23 mouse cellular contexts compared by ENCODE assay signal in the genomic region with DNA sequence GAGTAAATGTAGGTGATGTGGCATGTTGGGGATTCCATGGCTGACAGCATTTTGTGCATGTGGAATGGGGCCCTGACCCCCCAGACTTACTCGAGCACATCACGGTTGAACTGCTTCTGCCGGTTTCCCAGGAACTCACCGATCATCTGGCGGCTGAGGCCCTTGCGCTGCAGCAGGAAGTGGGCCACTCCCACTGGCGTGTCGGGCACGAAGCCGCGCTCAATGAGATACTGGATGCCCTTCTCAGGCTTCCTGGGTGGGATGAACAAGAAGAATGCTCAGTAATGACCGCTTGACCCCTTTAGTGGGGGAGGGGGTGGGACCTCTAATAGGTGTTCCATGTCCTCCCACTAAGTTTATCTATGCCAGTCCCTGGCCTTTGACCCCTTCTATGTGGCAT.
DNase-seq lines count a peak whose midpoint lies in the region; ATAC-seq and TF ChIP-seq lines count a peak whose summit lies in the region.
"Had no signal": no experiment of that assay in that cellular context is flagged by ENCODE, and none has a peak within 500 bp of the region (broad histone marks: within the 10 kb centered on the region; RNA-seq: fewer than 3 reads in every experiment).

No protein-coding gene starts in this region.

- WGBS in heart, embryonic 10.5 days = 81% methylated on average over 12 of the region's 12 CpGs
- WGBS in forebrain, postnatal 0 days = 87% methylated on average over 12 of the region's 12 CpGs

- intact Hi-C loops in heart, postnatal 25 days (cut with DNase I) = loop anchor here (2.0 kb wide), 1 partner anchor 40 kb away; no protein-coding TSS in a partner anchor

- ATAC-seq in forebrain, postnatal 0 days = no peak
- ATAC-seq: activated CD4-positive, CD25-positive, alpha-beta regulatory T cell, adult 4 months; forebrain, embryonic 16.5 days; hindbrain, postnatal 0 days; Patski had no signal

- H3K4me3 ChIP-seq in heart, embryonic 10.5 days = no peak overlapping the region
- no peak overlapping the region for H3K4me3 ChIP-seq in forebrain, postnatal 0 days (ENCODE audit: low read depth, low read length)
- H3K4me3 ChIP-seq: embryonic facial prominence, embryonic 13.5 days; forebrain, embryonic 12.5 days; heart, embryonic 15.5 days; hindbrain, embryonic 13.5 days had no signal

- H3K4me1 ChIP-seq in heart, embryonic 10.5 days = peaks cover 46% of the 10 kb centered on the region
- H3K4me1 ChIP-seq in forebrain, postnatal 0 days (ENCODE audit: insufficient read depth) = 0 out of 2 replicates have a peak, but pooled peaks cover 3% of the 10 kb centered on the region

- no peak for DNase-seq in heart, embryonic 10.5 days (ENCODE audit: low spot score)
- no peak for DNase-seq in heart, postnatal 25 days (ENCODE audit: low spot score)
- DNase-seq in kidney, postnatal 10 days = peak; percentile 37
- DNase-seq in kidney, adult 8-10 months = no peak
- peak; percentile 28 for DNase-seq in lung, postnatal 14 days
- DNase-seq in lung, postnatal 25 days (ENCODE audit: low spot score) = no peak
- no peak for DNase-seq in forebrain, postnatal 0 days
- DNase-seq: adrenal gland, postnatal 14 days; cerebellum, adult 18-20 months; cerebellum, adult 9-11 months; cerebellum, postnatal 36 days; gastrocnemius, postnatal 36 days; heart, adult 11 months had no signal

- H3K36me3 ChIP-seq in heart, embryonic 10.5 days = peaks cover 71% of the 10 kb centered on the region
- H3K36me3 ChIP-seq in forebrain, postnatal 0 days (ENCODE audit: insufficient read depth) = peaks cover 47% of the 10 kb centered on the region

- peak overlapping the region; percentile 36; the same call in 1 of the 2 replicates for H3K27ac ChIP-seq in heart, embryonic 10.5 days
- no peak overlapping the region for H3K27ac ChIP-seq in forebrain, postnatal 0 days (ENCODE audit: low read depth, low read length)
- H3K27ac ChIP-seq: embryonic facial prominence, embryonic 13.5 days; forebrain, embryonic 12.5 days; hindbrain, embryonic 13.5 days; hindbrain, postnatal 0 days had no signal

- no peaks in the 10 kb centered on the region for H3K9me3 ChIP-seq in heart, embryonic 10.5 days
- H3K9me3 ChIP-seq in forebrain, postnatal 0 days (ENCODE audit: low read length) = no peaks in the 10 kb centered on the region
- H3K9me3 ChIP-seq: embryonic facial prominence, embryonic 13.5 days; forebrain, embryonic 12.5 days; heart, embryonic 15.5 days; hindbrain, embryonic 13.5 days had no signal

- no peak overlapping the region for H3K9ac ChIP-seq in forebrain, postnatal 0 days
- H3K9ac ChIP-seq: embryonic facial prominence, embryonic 13.5 days; forebrain, embryonic 12.5 days; heart, embryonic 15.5 days; hindbrain, embryonic 13.5 days had no signal

- H3K27me3 ChIP-seq in heart, embryonic 10.5 days (ENCODE audit: insufficient read depth, poor library complexity, severe bottlenecking) = no peaks in the 10 kb centered on the region
- no peaks in the 10 kb centered on the region for H3K27me3 ChIP-seq in forebrain, postnatal 0 days (ENCODE audit: insufficient read depth, low read length)
- H3K27me3 ChIP-seq: CH12.LX; embryonic facial prominence, embryonic 13.5 days; forebrain, embryonic 12.5 days; heart, embryonic 15.5 days; hindbrain, embryonic 13.5 days; Patski had no signal

- H3K4me2 ChIP-seq in forebrain, postnatal 0 days (ENCODE audit: low read depth) = no peak overlapping the region
- H3K4me2 ChIP-seq: embryonic facial prominence, embryonic 13.5 days; forebrain, embryonic 12.5 days; heart, embryonic 11.5 days; heart, embryonic 15.5 days; hindbrain, embryonic 13.5 days had no signal

- TF ChIP-seq CTCF in forebrain, postnatal 0 days (IDR thresholded peaks at IDR 0.05; ENCODE audit: low read depth) = no peak

Comparison
In these comparisons a context has a peak if more than half of its experiments do, and no peak if none do; other contexts are left out.
1. DNase-seq: peak in kidney, postnatal 10 days (single experiment) and lung, postnatal 14 days (single experiment); none in heart, embryonic 10.5 days (single experiment), heart, postnatal 25 days (single experiment), kidney, adult 8-10 months (0 of 2), lung, postnatal 25 days (single experiment) and forebrain, postnatal 0 days (single experiment).